ENCODE assay signal across 31 mouse cellular contexts in the genomic region with DNA sequence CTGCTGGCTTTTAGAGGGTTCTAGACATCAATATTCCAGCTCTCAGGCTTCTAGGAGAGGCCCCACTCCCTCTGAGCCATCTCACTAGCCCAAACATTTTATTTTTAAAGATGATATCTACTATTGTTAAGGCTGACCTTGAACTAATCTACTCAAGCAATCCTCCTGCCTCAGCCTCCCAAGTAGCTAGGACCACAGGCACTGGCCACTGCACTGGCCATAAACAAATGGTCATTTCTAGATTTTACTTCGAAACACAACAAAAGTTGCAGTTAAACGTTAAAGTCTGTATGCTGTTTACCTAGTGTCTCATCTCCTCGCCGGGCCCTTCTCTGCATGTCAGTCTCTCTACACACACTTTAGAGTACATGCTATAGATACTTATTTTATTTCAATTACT. TPM values are rescaled to one million over a fixed set of nuclear protein-coding genes. Genes with fewer than 3 reads are reported as not detected.
A peak's percentile ranks its signal among the peaks of the same experiment; 100 is the strongest.
DNase-seq lines count a peak whose midpoint lies in the region; ATAC-seq lines count a peak whose summit lies in the region.
"Had no signal": no experiment of that assay in that cellular context is flagged by ENCODE, and none has a peak within 500 bp of the region (broad histone marks: within the 10 kb centered on the region; RNA-seq: fewer than 3 reads in every experiment).

No protein-coding gene starts in this region.

- DNase-seq in heart, embryonic 10.5 days (ENCODE audit: low spot score): peak; percentile 33
- no peak for DNase-seq in heart, adult 18-20 months
- peak; percentile 20 for DNase-seq in liver, embryonic 11.5 days (ENCODE audit: low spot score)
- DNase-seq in liver (no peak), 416B (ENCODE audit: low read depth) (peak; percentile 51)
- no peak for DNase-seq in layer of hippocampus, postnatal 36 days
- DNase-seq: adrenal gland, adult 8-10 months; adrenal gland, postnatal 14 days; adrenal gland, postnatal 36 days; B cell, adult 2 months; cerebellum, adult 11 months; cerebellum, adult 18-20 months; cerebellum, adult 8-10 months; cerebellum, adult 9-11 months; cerebellum, postnatal 14 days; cerebellum, postnatal 36 days; forebrain, postnatal 0 days had no signal

- H3K36me3 ChIP-seq in heart, embryonic 10.5 days: no peaks in the 10 kb centered on the region
- H3K36me3 ChIP-seq in liver, embryonic 11.5 days (ENCODE audit: control insufficient read depth, insufficient read depth, low read length): no peaks in the 10 kb centered on the region
- H3K36me3 ChIP-seq: embryonic facial prominence, embryonic 10.5 days; embryonic facial prominence, embryonic 12.5 days; forebrain, embryonic 15.5 days; G1E had no signal

- WGBS in heart, embryonic 10.5 days: 87% methylated on average over 4 of the region's 4 CpGs
- 85% methylated on average over 4 of the region's 4 CpGs for WGBS in liver, embryonic 11.5 days

- peaks cover 30% of the 10 kb centered on the region for H3K27me3 ChIP-seq in heart, embryonic 10.5 days (ENCODE audit: insufficient read depth, poor library complexity, severe bottlenecking)
- H3K27me3 ChIP-seq in liver, embryonic 11.5 days (replicated peaks; ENCODE audit: control insufficient read depth, insufficient read depth, low read length): peaks cover 22% of the 10 kb centered on the region
- H3K27me3 ChIP-seq: CH12.LX; embryonic facial prominence, embryonic 12.5 days; forebrain, embryonic 15.5 days had no signal

- H3K4me3 ChIP-seq in heart, embryonic 10.5 days: no peak overlapping the region
- H3K4me3 ChIP-seq in liver, embryonic 11.5 days (ENCODE audit: low read depth, low read length): no peak overlapping the region
- H3K4me3 ChIP-seq: embryonic facial prominence, embryonic 10.5 days; embryonic facial prominence, embryonic 12.5 days; forebrain, embryonic 13.5 days; forebrain, embryonic 15.5 days had no signal

- H3K9me3 ChIP-seq in heart, embryonic 10.5 days: no peaks in the 10 kb centered on the region
- H3K9me3 ChIP-seq in liver, embryonic 11.5 days (ENCODE audit: control insufficient read depth, low read length): no peaks in the 10 kb centered on the region
- H3K9me3 ChIP-seq: embryonic facial prominence, embryonic 10.5 days; embryonic facial prominence, embryonic 12.5 days; forebrain, embryonic 13.5 days; forebrain, embryonic 15.5 days had no signal

- H3K4me1 ChIP-seq in heart, embryonic 10.5 days: peaks cover 21% of the 10 kb centered on the region
- no peaks in the 10 kb centered on the region for H3K4me1 ChIP-seq in liver, embryonic 11.5 days (replicated peaks; ENCODE audit: control insufficient read depth, insufficient read depth, low read length)

- no peak overlapping the region for H3K9ac ChIP-seq in liver, embryonic 11.5 days (ENCODE audit: low read depth, low read length)
- H3K9ac ChIP-seq: embryonic facial prominence, embryonic 12.5 days; forebrain, embryonic 13.5 days; forebrain, embryonic 15.5 days; forebrain, postnatal 0 days had no signal

- no peak overlapping the region for H3K27ac ChIP-seq in heart, embryonic 10.5 days
- no peak overlapping the region for H3K27ac ChIP-seq in liver, embryonic 11.5 days (ENCODE audit: low read depth, low read length)
- H3K27ac ChIP-seq: embryonic facial prominence, embryonic 10.5 days; embryonic facial prominence, embryonic 12.5 days; forebrain, embryonic 13.5 days; forebrain, embryonic 15.5 days had no signal

- ATAC-seq in liver, embryonic 11.5 days (replicated peaks; ENCODE audit: low FRiP score): no peak
- peak; percentile 69; the same call in 1 of the 2 replicates for ATAC-seq in common myeloid progenitor, adult 5-6 weeks (replicated peaks; ENCODE audit: low read depth, poor library complexity, severe bottlenecking)
- ATAC-seq: activated CD4-positive, CD25-positive, alpha-beta regulatory T cell, adult 4 months; CD4-positive, CD25-positive, alpha-beta regulatory T cell, adult 4 months; forebrain, embryonic 13.5 days; forebrain, embryonic 15.5 days; forebrain, postnatal 0 days; Patski had no signal

- no peak overlapping the region for H3K4me2 ChIP-seq in liver, embryonic 11.5 days
- H3K4me2 ChIP-seq: embryonic facial prominence, embryonic 12.5 days; forebrain, embryonic 13.5 days; forebrain, embryonic 15.5 days had no signal

RNA-seq across cellular contexts. Expression of a gene that starts 2.5 kb away (rescaled TPM):
- 6.1 and 9.5 TPM in 2 replicates for polyA plus RNA-seq in heart, embryonic 10.5 days (2016; fragmentation: Nextera tagmentation; extraction: Ambion mirVana)
- 1 to 10 TPM; 8.4 to 8.7 TPM for total RNA-seq in heart, adult 18-20 months (2021)
- 4.8 and 5.5 TPM in 2 replicates for polyA plus RNA-seq in liver, embryonic 11.5 days (2014; fragmentation: Nextera tagmentation; extraction: Ambion mirVana)
- not detected in 2 replicates for total RNA-seq in common myeloid progenitor, adult 5-6 weeks (2017)
- 1 to 10 TPM; 3.9 to 4.2 TPM for total RNA-seq in layer of hippocampus, postnatal 36 days (2021)
- total RNA-seq: CH12.LX had no signal
- polyA plus RNA-seq: CD4-positive, CD25-positive, alpha-beta regulatory T cell, adult 4 months; G1E; Patski had no signal

RNA-seq across cellular contexts. Expression of a gene that starts 20.3 kb away (rescaled TPM):
- 0.09 TPM in 1 of 2 replicates, not detected in the other for polyA plus RNA-seq in heart, embryonic 10.5 days (2016; fragmentation: Nextera tagmentation; extraction: Ambion mirVana)
- not detected for total RNA-seq in heart, adult 18-20 months (2021)
- not detected in 2 replicates for polyA plus RNA-seq in liver, embryonic 11.5 days (2014; fragmentation: Nextera tagmentation; extraction: Ambion mirVana)
- not detected in 2 replicates for total RNA-seq in common myeloid progenitor, adult 5-6 weeks (2017)
- total RNA-seq in layer of hippocampus, postnatal 36 days (2021): not detected
- total RNA-seq: adrenal gland, postnatal 14 days; CH12.LX; forebrain, postnatal 0 days had no signal
- polyA plus RNA-seq: activated CD4-positive, CD25-positive, alpha-beta regulatory T cell, adult 4 months; brain, embryonic 14.5 days; CD4-positive, CD25-positive, alpha-beta regulatory T cell, adult 4 months; cortical plate, adult 2 months; embryonic facial prominence, embryonic 10.5 days; embryonic facial prominence, embryonic 12.5 days; embryonic facial prominence, embryonic 14.5 days; forebrain, embryonic 11.5 days; forebrain, embryonic 13.5 days; forebrain, embryonic 15.5 days; forebrain, postnatal 0 days; G1E; Patski had no signal

Comparison
In these comparisons a context has a peak if more than half of its experiments do, and no peak if none do; other contexts are left out.
1. DNase-seq: peak in heart, embryonic 10.5 days (single experiment), liver, embryonic 11.5 days (single experiment) and 416B (single experiment); none in heart, adult 18-20 months (0 of 2), liver (single experiment) and layer of hippocampus, postnatal 36 days (0 of 2).